Mouse (Mus musculus): ENCODE measurements around the gene Vwde. TPM values are rescaled to one million over a fixed set of nuclear protein-coding genes. Genes with fewer than 3 reads are reported as not detected.

Gene Vwde
- 0.11 and 0.21 TPM in 2 replicates for polyA plus RNA-seq (2015; fragmentation: Nextera tagmentation; extraction: Ambion mirVana)

DNA sequence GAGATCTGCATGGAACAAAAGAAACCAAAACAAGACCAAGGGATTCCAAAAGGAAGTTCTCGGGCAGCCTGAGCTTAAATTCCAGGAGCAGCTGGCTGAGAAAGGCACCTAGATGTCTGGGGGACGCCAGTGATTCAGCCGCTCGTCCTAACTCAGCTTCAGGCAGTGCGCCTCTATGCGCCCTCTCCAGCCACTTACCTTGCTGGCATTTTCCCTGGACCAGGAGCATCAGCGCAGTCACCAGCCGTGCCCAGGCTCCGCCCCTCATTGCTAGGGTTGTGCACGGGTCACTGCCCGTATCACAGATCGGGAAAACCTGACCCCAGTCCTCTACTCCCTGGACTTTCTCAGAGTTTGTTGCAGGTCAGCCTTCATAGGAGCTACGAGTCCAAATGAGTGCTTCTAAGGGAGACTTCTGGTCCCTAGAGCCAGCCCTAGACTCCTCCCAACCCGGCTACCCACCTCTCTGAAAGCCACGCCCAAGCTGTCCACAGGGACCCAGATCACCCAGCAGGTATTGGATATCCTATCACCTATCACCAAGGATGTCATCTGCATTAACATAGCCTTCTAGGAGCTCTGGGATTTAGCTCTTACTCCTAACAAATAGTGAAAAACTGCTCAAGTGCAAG, at the start of gene Vwde:
Vwde (minus strand) TSS at position 370 of the 632 bp plus-strand sequence.
- Histone ChIP-seq H3K36me3 (no peaks in the 10 kb centered on the region), H3K27ac (no peak within 1 kb of the TSS), H3K27me3 (no peaks in the 10 kb centered on the region), H3K9me3 (no peaks in the 10 kb centered on the region), H3K4me1 (no peaks in the 10 kb centered on the region), H3K4me2 (peak within 1 kb of the TSS; percentile 58), H3K9ac (no peak within 1 kb of the TSS), H3K4me3 (peak within 1 kb of the TSS; percentile 34)
- 0 out of 2 replicates have a peak, but pooled peaks have one; percentile 48 for ATAC-seq (ENCODE audit: insufficient number of reproducible peaks, insufficient read depth, low FRiP score, low TSS enrichment, low read depth)
- WGBS: 23% methylated on average over 15 of the region's 15 CpGs

DNA sequence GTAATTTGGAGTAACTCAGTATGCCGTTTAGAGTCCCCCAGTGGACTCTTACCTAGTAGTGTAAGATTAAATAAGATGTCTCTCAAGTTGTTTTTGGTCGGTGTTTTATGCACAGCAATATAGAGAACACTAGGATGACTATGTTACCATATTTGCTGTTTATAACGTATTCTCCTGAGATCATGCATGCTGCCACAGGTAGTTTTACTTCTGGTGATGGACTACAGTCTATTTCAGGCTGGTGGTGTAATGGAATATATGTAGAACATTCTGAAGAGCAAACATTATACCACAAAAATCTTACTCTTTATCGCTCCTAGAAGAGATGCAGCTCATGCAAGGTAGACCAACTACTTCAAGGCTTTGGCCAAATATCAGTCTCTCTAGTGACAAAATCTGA, 30.6 kb upstream of the Vwde start:
- H3K36me3 ChIP-seq: no peaks in the 10 kb centered on the region

DNA sequence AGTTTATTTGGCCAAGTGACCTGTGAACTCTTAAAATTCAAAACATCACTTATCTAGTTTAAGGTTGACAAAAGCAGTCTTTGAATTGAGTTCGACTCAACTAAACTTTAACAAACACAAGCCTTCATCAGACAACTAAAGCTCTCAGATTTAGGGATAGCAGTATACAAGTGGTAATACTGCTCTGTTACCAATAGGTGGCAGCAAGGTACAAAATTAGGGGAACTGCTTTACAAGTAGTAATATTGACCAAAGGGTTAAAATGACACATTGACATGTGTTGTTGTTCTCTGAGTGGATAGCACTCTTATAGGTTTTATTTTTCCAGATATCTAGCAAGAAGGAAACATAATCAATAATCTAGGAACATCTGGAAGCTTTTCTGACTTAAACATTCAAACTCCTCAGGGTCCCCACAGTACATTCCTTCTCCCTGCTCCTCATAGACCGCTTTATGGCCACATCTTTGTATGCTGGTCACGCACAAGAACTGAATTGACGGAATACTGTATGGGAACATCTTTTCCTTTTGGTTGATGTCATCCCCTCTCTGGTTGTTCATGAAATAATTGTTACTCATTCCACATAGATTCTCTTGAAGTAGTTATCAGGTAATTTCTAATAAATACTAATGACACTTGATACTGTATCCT, 23.7 kb upstream of the Vwde start:
- no peaks in the 10 kb centered on the region for H3K27me3 ChIP-seq
- H3K4me3 ChIP-seq: no peak overlapping the region
- H3K9me3 ChIP-seq: no peaks in the 10 kb centered on the region
- 66% methylated on average over 4 of the region's 4 CpGs for WGBS
- H3K4me1 ChIP-seq: no peaks in the 10 kb centered on the region
- H3K36me3 ChIP-seq: no peaks in the 10 kb centered on the region
- H3K27ac ChIP-seq: no peak overlapping the region
- no peak overlapping the region for H3K4me2 ChIP-seq
- H3K9ac ChIP-seq: no peak overlapping the region
- ATAC-seq (ENCODE audit: insufficient number of reproducible peaks, insufficient read depth, low FRiP score, low TSS enrichment, low read depth): no peak

More for the DNA sequence above, 30.6 kb upstream of the Vwde start:
- H3K27ac ChIP-seq: no peak overlapping the region
- 84% methylated on average over 4 of the region's 4 CpGs for WGBS
- no peak overlapping the region for H3K9ac ChIP-seq
- no peaks in the 10 kb centered on the region for H3K9me3 ChIP-seq
- ATAC-seq (ENCODE audit: insufficient number of reproducible peaks, insufficient read depth, low FRiP score, low TSS enrichment, low read depth): no peak
- H3K4me3 ChIP-seq: no peak overlapping the region
- H3K27me3 ChIP-seq: no peaks in the 10 kb centered on the region
- H3K4me2 ChIP-seq: no peak overlapping the region
- H3K4me1 ChIP-seq: no peaks in the 10 kb centered on the region

DNA sequence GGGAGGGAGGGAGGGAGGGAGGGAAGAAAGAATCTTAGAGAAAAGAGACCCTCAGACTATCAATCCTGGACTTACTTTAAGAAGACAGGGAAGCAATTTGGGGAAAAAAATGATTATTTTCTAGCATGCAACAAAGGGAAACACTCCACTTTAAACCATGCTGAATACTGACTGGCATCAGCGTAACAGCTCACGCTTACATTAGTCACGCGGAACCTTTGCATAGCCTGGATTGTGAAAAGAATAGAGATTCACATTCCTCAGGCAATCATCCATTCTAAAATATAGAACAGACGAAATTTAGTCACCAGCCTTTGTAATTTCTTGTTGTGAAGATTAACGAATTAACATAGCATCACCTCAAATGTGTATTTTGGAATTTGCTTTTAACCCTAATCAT, 18.6 kb downstream of the Vwde start:
- H3K4me2 ChIP-seq: no peak overlapping the region
- no peaks in the 10 kb centered on the region for H3K27me3 ChIP-seq
- no peak overlapping the region for H3K27ac ChIP-seq
- H3K9me3 ChIP-seq: no peaks in the 10 kb centered on the region
- no peaks in the 10 kb centered on the region for H3K4me1 ChIP-seq
- H3K36me3 ChIP-seq: no peaks in the 10 kb centered on the region
- no peak for ATAC-seq (ENCODE audit: insufficient number of reproducible peaks, insufficient read depth, low FRiP score, low TSS enrichment, low read depth)
- no peak overlapping the region for H3K9ac ChIP-seq
- 69% methylated on average over 6 of the region's 6 CpGs for WGBS
- no peak overlapping the region for H3K4me3 ChIP-seq

DNA sequence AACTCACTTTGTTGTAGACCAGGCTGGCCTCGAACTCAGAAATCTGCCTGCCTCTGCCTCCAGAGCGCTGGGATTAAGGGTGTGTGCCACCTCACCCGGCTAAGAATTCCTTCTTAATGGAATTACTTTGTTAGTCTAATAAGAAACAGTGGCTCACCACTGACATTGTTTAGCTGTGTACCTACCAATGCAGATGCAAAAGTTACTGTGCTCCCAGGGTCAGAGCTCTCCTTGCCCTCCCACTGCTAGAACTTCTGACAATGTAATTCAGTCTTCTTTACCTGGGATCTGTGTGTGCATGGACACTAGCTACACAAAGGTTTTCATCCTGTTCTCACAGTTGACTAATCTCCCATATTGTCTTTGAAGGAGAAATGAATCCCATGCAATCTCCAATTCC, 27.3 kb downstream of the Vwde start:
- H3K4me1 ChIP-seq: no peaks in the 10 kb centered on the region
- H3K27me3 ChIP-seq: no peaks in the 10 kb centered on the region
- H3K9me3 ChIP-seq: no peaks in the 10 kb centered on the region
- no peak for ATAC-seq (ENCODE audit: insufficient number of reproducible peaks, insufficient read depth, low FRiP score, low TSS enrichment, low read depth)
- H3K27ac ChIP-seq: no peak overlapping the region
- H3K4me2 ChIP-seq: no peak overlapping the region
- H3K4me3 ChIP-seq: no peak overlapping the region
- H3K9ac ChIP-seq: no peak overlapping the region
- no peaks in the 10 kb centered on the region for H3K36me3 ChIP-seq
- 78% methylated on average over 3 of the region's 3 CpGs for whole genome bisulfite sequencing

DNA sequence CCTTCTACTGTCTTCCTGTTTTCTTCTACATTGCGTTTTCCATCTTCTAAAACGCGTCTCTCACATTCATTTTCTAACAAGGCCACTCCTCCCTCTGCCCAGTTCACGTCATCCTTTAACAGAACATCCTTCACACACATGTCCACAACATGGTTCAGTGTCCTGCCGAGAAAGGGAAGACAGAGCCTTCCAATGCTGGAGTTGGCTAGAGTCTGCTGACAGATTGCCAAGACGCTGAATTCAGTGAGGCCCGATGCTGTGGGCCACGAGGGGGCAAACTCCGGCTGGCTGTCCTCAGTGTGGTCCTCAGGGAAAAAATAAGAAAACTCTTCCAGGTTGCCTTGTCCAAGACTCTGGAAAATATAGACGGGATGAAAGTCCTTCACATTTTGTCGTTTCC, 37.9 kb downstream of the Vwde start:
- no peaks in the 10 kb centered on the region for H3K9me3 ChIP-seq
- no peak for ATAC-seq (ENCODE audit: insufficient number of reproducible peaks, insufficient read depth, low FRiP score, low TSS enrichment, low read depth)
- H3K27me3 ChIP-seq: no peaks in the 10 kb centered on the region
- H3K4me3 ChIP-seq: no peak overlapping the region
- WGBS: 79% methylated on average over 11 of the region's 11 CpGs
- no peak overlapping the region for H3K9ac ChIP-seq
- H3K36me3 ChIP-seq: no peaks in the 10 kb centered on the region
- H3K27ac ChIP-seq: no peak overlapping the region
- H3K4me2 ChIP-seq: no peak overlapping the region
- no peaks in the 10 kb centered on the region for H3K4me1 ChIP-seq

DNA sequence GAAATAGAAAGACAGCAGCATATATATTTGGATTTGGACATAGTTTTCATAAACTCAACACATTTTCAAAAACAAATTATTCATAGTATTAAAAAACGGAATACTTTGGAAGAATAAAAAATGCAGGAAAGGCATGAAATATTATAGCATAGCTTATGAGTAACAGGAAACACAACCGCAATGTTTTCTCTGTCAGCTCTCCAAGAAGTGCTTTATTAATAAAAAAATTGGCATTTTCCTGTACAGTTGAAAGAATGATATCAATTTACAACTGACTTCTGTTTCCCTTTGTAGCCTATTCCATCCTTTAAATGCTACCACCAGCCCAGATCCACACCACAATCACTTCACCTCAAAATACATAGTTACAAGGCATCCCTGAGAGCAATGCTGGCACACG, 44.7 kb downstream of the Vwde start:
- H3K4me3 ChIP-seq: no peak overlapping the region
- H3K27me3 ChIP-seq: no peaks in the 10 kb centered on the region
- H3K27ac ChIP-seq: no peak overlapping the region
- WGBS: 69% methylated on average over 3 of the region's 3 CpGs
- H3K9ac ChIP-seq: no peak overlapping the region
- H3K4me1 ChIP-seq: no peaks in the 10 kb centered on the region
- no peaks in the 10 kb centered on the region for H3K9me3 ChIP-seq
- H3K4me2 ChIP-seq: no peak overlapping the region
- H3K36me3 ChIP-seq: no peaks in the 10 kb centered on the region
- no peak for ATAC-seq (ENCODE audit: insufficient number of reproducible peaks, insufficient read depth, low FRiP score, low TSS enrichment, low read depth)

DNA sequence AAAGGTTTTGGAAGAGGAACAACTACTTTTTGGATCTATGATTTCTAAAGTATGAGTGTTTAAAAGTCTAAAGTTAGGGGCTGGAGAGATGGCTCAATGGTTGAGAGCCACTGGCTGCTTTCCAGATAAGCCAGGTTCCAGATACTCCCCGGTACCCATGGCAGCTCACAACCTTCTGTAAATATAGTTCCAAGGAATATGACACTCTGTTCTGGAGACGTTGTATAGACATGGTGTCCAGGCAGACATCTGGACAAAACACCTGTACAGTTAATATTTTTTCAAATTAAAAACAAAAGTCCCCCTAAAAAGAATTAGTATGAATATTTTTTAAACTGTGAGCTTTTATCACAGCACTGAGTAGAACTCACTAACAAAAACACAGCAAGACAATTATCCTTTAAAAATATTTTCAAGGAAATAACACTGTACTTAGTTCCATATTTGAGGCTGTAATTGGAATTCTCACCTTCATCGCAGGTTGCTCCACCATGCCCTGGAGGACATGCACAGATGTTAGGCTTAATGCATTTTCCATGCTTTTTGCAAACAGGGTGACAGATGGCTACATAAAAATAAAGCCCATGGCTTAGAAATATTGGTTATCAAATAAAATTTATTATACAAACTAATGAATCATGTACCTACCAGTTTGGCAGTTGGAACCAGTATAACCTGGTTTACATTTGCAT, 55.2 kb downstream of the Vwde start:
- Histone ChIP-seq H3K4me2 (no peak overlapping the region), H3K27ac (no peak overlapping the region), H3K9ac (no peak overlapping the region), H3K4me3 (no peak overlapping the region), H3K27me3 (no peaks in the 10 kb centered on the region), H3K9me3 (no peaks in the 10 kb centered on the region), H3K36me3 (no peaks in the 10 kb centered on the region), H3K4me1 (no peaks in the 10 kb centered on the region)
- 70% methylated on average over 3 of the region's 3 CpGs for WGBS
- ATAC-seq (ENCODE audit: insufficient number of reproducible peaks, insufficient read depth, low FRiP score, low TSS enrichment, low read depth): no peak

DNA sequence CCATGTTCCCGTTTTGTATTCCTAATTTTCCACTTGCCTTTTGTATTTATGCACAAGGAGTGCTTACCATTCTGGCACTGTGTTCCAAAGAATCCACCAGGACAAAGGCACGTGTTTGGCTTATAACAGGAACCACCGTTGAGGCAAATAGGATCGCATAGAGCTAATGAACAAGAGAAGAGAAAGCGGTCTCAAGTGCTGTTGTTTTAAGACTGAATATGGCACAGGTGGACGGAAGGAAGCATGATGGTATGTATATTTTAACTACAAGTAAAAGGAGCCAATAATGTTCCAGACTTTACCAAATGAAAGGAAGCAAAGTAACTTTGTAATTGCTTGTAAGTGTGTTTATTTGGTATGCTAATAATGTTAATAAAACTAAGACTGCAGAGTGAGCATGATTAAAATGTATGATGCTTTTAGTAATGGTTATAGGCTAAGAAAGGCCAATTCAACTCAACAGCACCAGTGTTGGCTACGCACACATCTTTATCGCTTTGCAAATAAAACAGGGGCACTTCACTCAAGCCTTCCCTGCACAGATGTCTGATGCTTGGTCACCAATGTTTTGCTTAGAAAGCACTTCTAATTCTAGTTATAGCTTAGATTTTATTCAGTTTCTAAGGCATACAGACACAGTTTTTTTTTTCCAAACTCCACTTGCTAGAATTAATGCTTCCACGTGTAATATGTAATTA, 58.4 kb downstream of the Vwde start:
- Histone ChIP-seq H3K4me2 (no peak overlapping the region), H3K9ac (no peak overlapping the region), H3K4me3 (no peak overlapping the region), H3K9me3 (no peaks in the 10 kb centered on the region), H3K27ac (no peak overlapping the region), H3K27me3 (no peaks in the 10 kb centered on the region), H3K4me1 (no peaks in the 10 kb centered on the region), H3K36me3 (no peaks in the 10 kb centered on the region)
- 85% methylated on average over 9 of the region's 9 CpGs for WGBS
- ATAC-seq (ENCODE audit: insufficient number of reproducible peaks, insufficient read depth, low FRiP score, low TSS enrichment, low read depth): no peak

DNA sequence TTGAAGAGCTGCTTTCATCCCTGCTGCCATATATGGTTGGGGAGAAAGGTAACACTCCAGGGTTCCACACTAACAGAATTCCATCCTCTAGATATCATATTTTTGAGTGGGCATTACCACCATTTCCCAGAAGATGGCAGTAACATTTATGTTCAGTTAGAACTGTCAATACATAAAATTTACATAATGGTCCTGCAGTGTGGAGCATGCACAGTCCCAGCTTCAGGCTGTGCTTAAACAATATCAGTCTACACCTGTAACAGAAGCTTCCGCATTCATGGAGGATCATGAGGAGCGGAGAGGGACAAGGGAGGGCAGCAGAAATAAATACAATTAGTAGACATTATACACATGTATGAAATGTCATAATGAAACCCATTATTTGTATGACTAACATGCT, 65.3 kb downstream of the Vwde start:
- H3K4me2 ChIP-seq: no peak overlapping the region
- no peak overlapping the region for H3K9ac ChIP-seq
- no peaks in the 10 kb centered on the region for H3K27me3 ChIP-seq
- 88% methylated on average over 2 of the region's 2 CpGs for WGBS
- no peaks in the 10 kb centered on the region for H3K36me3 ChIP-seq
- no peak overlapping the region for H3K27ac ChIP-seq
- H3K9me3 ChIP-seq: no peaks in the 10 kb centered on the region
- H3K4me1 ChIP-seq: no peaks in the 10 kb centered on the region
- no peak for ATAC-seq (ENCODE audit: insufficient number of reproducible peaks, insufficient read depth, low FRiP score, low TSS enrichment, low read depth)
- H3K4me3 ChIP-seq: no peak overlapping the region

DNA sequence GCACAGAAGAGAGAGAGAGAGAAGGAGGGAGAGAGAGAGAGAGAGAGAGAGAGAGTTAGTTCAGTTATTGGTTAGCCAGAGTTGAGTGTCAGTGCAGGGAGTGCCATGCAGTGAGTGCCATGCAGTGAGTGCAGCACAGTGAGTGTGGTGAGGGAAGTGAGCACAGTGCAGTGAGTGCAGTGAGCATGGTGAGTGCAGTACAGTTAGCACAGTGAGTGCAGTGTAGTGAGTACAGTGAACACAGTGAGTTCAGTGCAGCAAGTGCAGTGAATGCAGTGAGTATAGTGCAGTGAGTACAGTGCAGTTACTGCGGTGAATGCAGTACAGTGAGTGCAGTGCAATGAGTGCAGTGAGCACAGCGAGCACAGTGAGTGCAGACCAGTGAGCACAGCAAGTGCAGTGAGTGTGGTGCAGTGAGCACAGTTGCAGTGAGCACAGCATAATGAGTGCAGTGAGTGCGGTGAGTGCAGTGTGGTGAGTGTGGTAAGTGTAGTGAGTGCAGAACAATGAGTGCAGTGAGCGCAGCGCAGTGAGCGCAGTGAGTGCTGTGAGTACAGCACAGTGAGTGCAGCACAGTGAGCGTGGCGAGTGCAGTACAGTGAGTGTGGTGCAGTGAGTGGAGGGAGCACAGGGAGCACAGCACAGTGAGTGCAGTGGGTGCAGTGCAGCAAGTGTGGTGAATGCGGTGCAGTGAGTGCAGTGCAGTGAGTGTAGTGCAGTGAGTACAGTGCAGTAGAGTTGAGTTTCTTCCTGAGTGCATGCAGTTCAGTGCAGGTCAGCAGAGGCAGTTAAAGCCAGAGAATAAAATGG, 70.7 kb downstream of the Vwde start:
- peak; percentile 67; the same call in 1 of the 2 replicates for ATAC-seq (ENCODE audit: insufficient number of reproducible peaks, insufficient read depth, low FRiP score, low TSS enrichment, low read depth)
- H3K27ac ChIP-seq: no peak overlapping the region
- no peak overlapping the region for H3K4me3 ChIP-seq
- no peaks in the 10 kb centered on the region for H3K9me3 ChIP-seq
- no peaks in the 10 kb centered on the region for H3K36me3 ChIP-seq
- H3K4me1 ChIP-seq: no peaks in the 10 kb centered on the region
- no peaks in the 10 kb centered on the region for H3K27me3 ChIP-seq
- 94% methylated on average over 9 of the region's 9 CpGs for WGBS
- H3K4me2 ChIP-seq: no peak overlapping the region
- H3K9ac ChIP-seq: no peak overlapping the region
